Mouse (Mus musculus) MEL (cell line): ENCODE results near the gene Pex14. TPM values are rescaled to one million over a fixed set of nuclear protein-coding genes. Genes with fewer than 3 reads are reported as not detected.

Experiments used
- DNase-seq: peaks from one replicate; pipeline ENCODE4 v3.0.0; 2011; ENCODE audit warnings: low read depth, low spot score
- H3K27ac ChIP-seq: 2 replicates; pipeline ENCODE4 v1.5.1; 2012; ENCODE audit warnings: low read depth, mild to moderate bottlenecking, control low read depth, low read length, moderate library complexity; ENCODE audit not compliant: control insufficient read depth
- H3K27me3 ChIP-seq, 2 experiments: fragments of 150-350 bp in 1 of 2; sonication (generic) in 1 of 2; 2 replicates each; pipeline ENCODE4 v1.6.1; 2012; ENCODE audit warnings: low read length in 2 of 2, mild to moderate bottlenecking in 2 of 2, improper control_type of control experiment in 1 of 2, moderate library complexity in 1 of 2; ENCODE audit not compliant: insufficient read depth in 2 of 2, control insufficient read depth in 1 of 2
- H3K36me3 ChIP-seq, 2 experiments: 2 replicates each; pipeline ENCODE4 v1.6.1; 2012 to 2014; ENCODE audit warnings: low read length in 2 of 2, improper control_type of control experiment in 1 of 2, inconsistent platforms in 1 of 2, mild to moderate bottlenecking in 1 of 2; ENCODE audit not compliant: insufficient read depth in 2 of 2, control insufficient read depth in 1 of 2
- H3K4me1 ChIP-seq, 2 experiments: fragments of 150-350 bp in 1 of 2; sonication (generic) in 1 of 2; 2 replicates each; pipeline ENCODE4 v1.6.1; 2012; ENCODE audit warnings: low read length in 2 of 2, improper control_type of control experiment in 1 of 2, mild to moderate bottlenecking in 1 of 2; ENCODE audit not compliant: insufficient read depth in 2 of 2, control insufficient read depth in 1 of 2
- H3K4me3 ChIP-seq, 2 experiments: fragments of 150-350 bp in 1 of 2; sonication (generic) in 1 of 2; 2 replicates each; pipeline ENCODE4 v1.5.1; 2012; ENCODE audit warnings: low read depth in 2 of 2, low read length in 2 of 2, mild to moderate bottlenecking in 2 of 2, moderate library complexity in 2 of 2, control low read depth in 1 of 2, improper control_type of control experiment in 1 of 2; ENCODE audit not compliant: control insufficient read depth in 1 of 2, insufficient read depth in 1 of 2
- H3K79me2 ChIP-seq: 2 replicates; pipeline ENCODE4 v1.6.1; 2012; ENCODE audit warnings: mild to moderate bottlenecking, low read length, moderate library complexity; ENCODE audit not compliant: control insufficient read depth, poor library complexity, insufficient read depth
- H3K9ac ChIP-seq: 2 replicates; pipeline ENCODE4 v1.6.1; 2012; ENCODE audit warnings: low read depth, mild to moderate bottlenecking, control low read depth, low read length, moderate library complexity; ENCODE audit not compliant: control insufficient read depth, poor library complexity, severe bottlenecking
- H3K9me3 ChIP-seq: fragments of 150-350 bp; sonication (generic); replicated peaks from 2 replicates; pipeline ENCODE4 v1.6.1; 2012; ENCODE audit warnings: mild to moderate bottlenecking, low read length, improper control_type of control experiment, moderate library complexity; ENCODE audit not compliant: insufficient read depth
- CHD1 ChIP-seq: IDR thresholded peaks from 2 replicates; pipeline ENCODE4 v1.6.1; 2012; ENCODE audit warnings: low read depth, mild to moderate bottlenecking, inconsistent platforms, low read length, improper control_type of control experiment
- CHD2 ChIP-seq: IDR thresholded peaks from 2 replicates; pipeline ENCODE4 v1.6.1; 2011; ENCODE audit warnings: low read length, improper control_type of control experiment
- ELF1 ChIP-seq: IDR thresholded peaks from 2 replicates; pipeline ENCODE4 v1.6.1; 2014; ENCODE audit warnings: low read depth, mild to moderate bottlenecking, inconsistent platforms, low read length, improper control_type of control experiment, moderate library complexity
- EP300 ChIP-seq, 2 experiments: IDR thresholded peaks; 2 replicates each; pipeline ENCODE4 v1.6.1; 2011; ENCODE audit warnings: improper control_type of control experiment in 2 of 2, low read length in 2 of 2, low read depth in 1 of 2, mild to moderate bottlenecking in 1 of 2
- ETS1 ChIP-seq: IDR thresholded peaks from 2 replicates; pipeline ENCODE4 v1.6.1; 2012; ENCODE audit warnings: low read depth, mild to moderate bottlenecking, inconsistent platforms, low read length, improper control_type of control experiment, moderate library complexity
- JUND ChIP-seq: IDR thresholded peaks from 2 replicates; pipeline ENCODE4 v1.6.1; 2011; ENCODE audit warnings: low read depth, mild to moderate bottlenecking, improper control_type of control experiment, low read length
- KAT2A ChIP-seq: conservative IDR thresholded peaks from 2 replicates; pipeline ENCODE4 v1.6.1; 2012; ENCODE audit warnings: low read depth, low read length, improper control_type of control experiment, inconsistent platforms
- MAX ChIP-seq: IDR thresholded peaks from 2 replicates; pipeline ENCODE4 v1.6.1; 2011; ENCODE audit warnings: low read length, improper control_type of control experiment
- MAZ ChIP-seq: IDR thresholded peaks from 2 replicates; pipeline ENCODE4 v1.6.1; 2012; ENCODE audit warnings: low read depth, mild to moderate bottlenecking, inconsistent platforms, low read length, improper control_type of control experiment
- MEF2A ChIP-seq: IDR thresholded peaks from 2 replicates; pipeline ENCODE4 v1.6.1; 2014; ENCODE audit warnings: low read depth, mild to moderate bottlenecking, inconsistent platforms, low read length, improper control_type of control experiment; ENCODE audit not compliant: poor library complexity, insufficient replicate concordance, severe bottlenecking; ENCODE audit errors: extremely low read depth
- MXI1 ChIP-seq: IDR thresholded peaks from 2 replicates; pipeline ENCODE4 v1.6.1; 2011; ENCODE audit warnings: mild to moderate bottlenecking, low read depth, low read length, improper control_type of control experiment
- MYB ChIP-seq: IDR thresholded peaks from 2 replicates; pipeline ENCODE4 v1.6.1; 2011; ENCODE audit warnings: mild to moderate bottlenecking, low read depth, low read length, improper control_type of control experiment
- NELFE ChIP-seq: IDR thresholded peaks from 2 replicates; pipeline ENCODE4 v1.6.1; 2011; ENCODE audit warnings: low read depth, low read length, improper control_type of control experiment
- NRF1 ChIP-seq: IDR thresholded peaks from 2 replicates; pipeline ENCODE4 v1.6.1; 2014; ENCODE audit warnings: low read depth, mild to moderate bottlenecking, inconsistent platforms, low read length, improper control_type of control experiment, moderate library complexity; ENCODE audit not compliant: poor library complexity, insufficient read depth, severe bottlenecking
- POLR2A ChIP-seq, 2 experiments: IDR thresholded peaks; 2 replicates each; pipeline ENCODE4 v1.6.1; 2011 to 2012; ENCODE audit warnings: low read length in 2 of 2, mild to moderate bottlenecking in 2 of 2, control low read depth in 1 of 2, improper control_type of control experiment in 1 of 2, low read depth in 1 of 2, moderate library complexity in 1 of 2; ENCODE audit not compliant: control insufficient read depth in 1 of 2, insufficient read depth in 1 of 2, poor library complexity in 1 of 2
- POLR2AphosphoS2 ChIP-seq: IDR thresholded peaks from 2 replicates; pipeline ENCODE4 v1.6.1; 2011; ENCODE audit warnings: low read length, improper control_type of control experiment
- POLR2AphosphoS5 ChIP-seq: IDR thresholded peaks from 2 replicates; pipeline ENCODE4 v1.6.1; 2012; ENCODE audit warnings: low read depth, borderline replicate concordance, mild to moderate bottlenecking, inconsistent platforms, low read length, moderate library complexity, mixed read lengths
- RCOR1 ChIP-seq: IDR thresholded peaks from 2 replicates; pipeline ENCODE4 v1.6.1; 2012; ENCODE audit warnings: low read depth, mild to moderate bottlenecking, inconsistent platforms, low read length, improper control_type of control experiment
- SIN3A ChIP-seq: IDR thresholded peaks from 2 replicates; pipeline ENCODE4 v1.6.1; 2012; ENCODE audit warnings: low read length, improper control_type of control experiment, inconsistent platforms
- SMC3 ChIP-seq: IDR thresholded peaks from 2 replicates; pipeline ENCODE4 v1.6.1; 2011; ENCODE audit warnings: low read depth, low read length, improper control_type of control experiment
- TAL1 ChIP-seq: IDR thresholded peaks from 2 replicates; pipeline ENCODE4 v1.6.1; 2012; ENCODE audit warnings: mild to moderate bottlenecking, inconsistent platforms, low read length, moderate library complexity, mixed read lengths
- TBP ChIP-seq: IDR thresholded peaks from 2 replicates; pipeline ENCODE4 v1.8.0; 2011; ENCODE audit warnings: low read depth, low read length, improper control_type of control experiment
- TCF12 ChIP-seq: IDR thresholded peaks from 2 replicates; pipeline ENCODE4 v1.6.1; 2014; ENCODE audit warnings: low read depth, mild to moderate bottlenecking, inconsistent platforms, low read length, improper control_type of control experiment, moderate library complexity
- UBTF ChIP-seq: IDR thresholded peaks from 2 replicates; pipeline ENCODE4 v1.6.1; 2012; ENCODE audit warnings: low read depth, mild to moderate bottlenecking, inconsistent platforms, low read length, improper control_type of control experiment, moderate library complexity, borderline replicate concordance; ENCODE audit not compliant: insufficient read depth
- USF1 ChIP-seq: IDR thresholded peaks from 2 replicates; pipeline ENCODE4 v1.6.1; 2014; ENCODE audit warnings: low read depth, mild to moderate bottlenecking, inconsistent platforms, low read length, improper control_type of control experiment, moderate library complexity
- USF2 ChIP-seq, 2 experiments: IDR thresholded peaks; 2 replicates each; pipeline ENCODE4 v1.6.1; 2011 to 2012; ENCODE audit warnings: improper control_type of control experiment in 2 of 2, low read length in 2 of 2, borderline replicate concordance in 1 of 2, inconsistent platforms in 1 of 2, low read depth in 1 of 2, mild to moderate bottlenecking in 1 of 2; ENCODE audit not compliant: insufficient read depth in 1 of 2
- ZC3H11A ChIP-seq: IDR thresholded peaks from 2 replicates; pipeline ENCODE4 v1.6.1; 2012; ENCODE audit warnings: low read depth, mild to moderate bottlenecking, inconsistent platforms, low read length, improper control_type of control experiment
- ZKSCAN1 ChIP-seq: IDR thresholded peaks from 2 replicates; pipeline ENCODE4 v1.6.1; 2012; ENCODE audit warnings: low read depth, mild to moderate bottlenecking, inconsistent platforms, low read length, improper control_type of control experiment, moderate library complexity
- ZMIZ1 ChIP-seq: IDR thresholded peaks from 2 replicates; pipeline ENCODE4 v1.6.1; 2012; ENCODE audit warnings: low read depth, mild to moderate bottlenecking, inconsistent platforms, low read length, improper control_type of control experiment, moderate library complexity
- polyA plus RNA-seq, 2 experiments: library from polyadenylated mRNA; stranded (reverse) in 1 of 2; unstranded in 1 of 2; fragments of >175 nt in 1 of 2; fragments of >200 nt in 1 of 2; gene quantifications; 2 replicates each; pipeline versions ENCODE4 v1.2.1 to v1.2.4; 2012; ENCODE audit warnings: low replicate concordance in 2 of 2, low read depth in 1 of 2; ENCODE audit not compliant: insufficient read length in 2 of 2, insufficient read depth in 1 of 2, missing spikeins in 1 of 2
- total RNA-seq: library from RNA; depleted of rRNA; stranded (reverse); fragments of 300-350 nt; gene quantifications from 2 replicates; pipeline ENCODE4 v1.2.3, GENCODE M21; 2012

The Pex14 gene
- total and polyA plus RNA-seq, 3 experiments = 38.3 to 49.2 TPM; not detected in 1

DNA sequence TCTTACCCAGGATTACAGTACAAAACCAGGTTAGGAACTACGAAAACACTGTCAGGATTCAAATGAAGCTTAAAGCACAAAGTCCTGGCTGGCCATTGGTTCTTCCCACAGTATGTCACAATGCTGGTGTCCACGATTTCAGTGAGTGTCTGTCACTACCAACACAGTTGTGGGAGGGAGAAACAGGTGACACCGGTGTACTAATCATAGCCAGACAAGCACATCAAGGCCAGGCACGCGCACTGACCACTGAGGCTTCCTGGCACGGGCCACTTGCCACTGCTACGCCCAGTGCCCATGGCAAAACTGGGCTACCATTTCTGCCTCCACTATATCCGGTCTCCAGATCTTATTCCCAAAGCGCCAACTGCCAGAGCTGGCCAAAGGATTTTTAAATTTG lies 40.0 kb downstream of the Pex14 start:
- no peak overlapping the region for H3K9ac ChIP-seq
- no peaks in the 10 kb centered on the region for H3K79me2 ChIP-seq
- DNase-seq = no peak
- TF ChIP-seq MYB (no peak), SMC3 (no peak), EP300 (IDR thresholded peaks at IDR 0.05; ENCODE audit: low read depth in 1 of 2, low read length in 2 of 2) (no peak), ETS1 (no peak), RCOR1 (no peak), JUND (no peak), TAL1 (no peak), USF1 (no peak), KAT2A (no peak), SIN3A (no peak), ZMIZ1 (no peak), MEF2A (no peak), ELF1 (no peak), POLR2AphosphoS2 (no peak), CHD2 (no peak), ZC3H11A (no peak), UBTF (no peak), CHD1 (no peak)
- no peaks in the 10 kb centered on the region for H3K9me3 ChIP-seq
- H3K36me3 ChIP-seq = no peaks in the 10 kb centered on the region
- H3K27ac ChIP-seq = no peak overlapping the region
- H3K4me3 ChIP-seq = no peak overlapping the region
- no peaks in the 10 kb centered on the region for H3K27me3 ChIP-seq
- no peaks in the 10 kb centered on the region for H3K4me1 ChIP-seq

DNA sequence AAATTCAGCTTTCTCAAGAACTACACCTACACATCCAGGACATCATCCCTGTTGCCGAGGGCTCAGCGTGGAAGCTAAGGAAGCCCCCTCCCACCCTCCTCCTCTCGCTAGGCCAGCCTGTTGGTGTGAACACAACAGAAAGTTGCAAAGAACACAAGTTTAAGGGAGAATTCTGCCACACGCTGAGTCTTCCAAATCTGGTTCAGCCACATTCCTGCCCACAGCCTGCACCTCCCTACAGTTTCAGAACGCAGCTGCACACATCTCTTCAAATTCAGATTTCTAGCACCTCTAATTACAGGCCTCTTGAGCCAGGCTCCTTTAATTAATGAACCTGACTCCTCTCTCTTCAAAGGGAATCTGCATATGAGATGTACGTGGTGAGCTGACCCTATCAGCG lies 41.4 kb downstream of the Pex14 start:
- Histone ChIP-seq H3K36me3 (no peaks in the 10 kb centered on the region), H3K9me3 (no peaks in the 10 kb centered on the region), H3K27me3 (no peaks in the 10 kb centered on the region), H3K79me2 (no peaks in the 10 kb centered on the region), H3K4me1 (no peaks in the 10 kb centered on the region), H3K4me3 (no peak overlapping the region), H3K27ac (no peak overlapping the region), H3K9ac (no peak overlapping the region)
- TF ChIP-seq TBP (no peak), POLR2AphosphoS5 (no peak), MAZ (no peak), MAX (no peak), SIN3A (no peak), USF1 (no peak), NRF1 (no peak), USF2 (IDR thresholded peaks at IDR 0.05; ENCODE audit: borderline replicate concordance in 1 of 2, insufficient read depth in 1 of 2, low read depth in 1 of 2, low read length in 2 of 2) (no peak), ZMIZ1 (no peak), POLR2A (IDR thresholded peaks at IDR 0.05; ENCODE audit: control insufficient read depth in 1 of 2, insufficient read depth in 1 of 2, low read depth in 1 of 2, low read length in 2 of 2, poor library complexity in 1 of 2) (no peak), NELFE (no peak), TCF12 (no peak), UBTF (no peak), CHD2 (no peak), ZKSCAN1 (no peak), ELF1 (no peak), MXI1 (no peak)
- no peak for DNase-seq
